Mouse (Mus musculus) splenic B cell, adult 2 months (primary cell): ENCODE results near the gene Ptpru.

Source experiments
- DNase-seq: peaks from one replicate; pipeline ENCODE4 v3.0.0-alpha.2; 2011; ENCODE audit warnings: low read depth, low spot score
- H3K27me3 ChIP-seq: 2 replicates; pipeline ENCODE4 v1.6.1; 2012; ENCODE audit warnings: mild to moderate bottlenecking, low read length, moderate library complexity, mixed read lengths; ENCODE audit not compliant: control insufficient read depth, poor library complexity, insufficient read depth, severe bottlenecking
- H3K36me3 ChIP-seq: 2 replicates; pipeline ENCODE4 v1.6.1; 2012; ENCODE audit warnings: mild to moderate bottlenecking, low read length, moderate library complexity, mixed read lengths; ENCODE audit not compliant: control insufficient read depth, poor library complexity, insufficient read depth, severe bottlenecking

Gene Ptpru

DNA sequence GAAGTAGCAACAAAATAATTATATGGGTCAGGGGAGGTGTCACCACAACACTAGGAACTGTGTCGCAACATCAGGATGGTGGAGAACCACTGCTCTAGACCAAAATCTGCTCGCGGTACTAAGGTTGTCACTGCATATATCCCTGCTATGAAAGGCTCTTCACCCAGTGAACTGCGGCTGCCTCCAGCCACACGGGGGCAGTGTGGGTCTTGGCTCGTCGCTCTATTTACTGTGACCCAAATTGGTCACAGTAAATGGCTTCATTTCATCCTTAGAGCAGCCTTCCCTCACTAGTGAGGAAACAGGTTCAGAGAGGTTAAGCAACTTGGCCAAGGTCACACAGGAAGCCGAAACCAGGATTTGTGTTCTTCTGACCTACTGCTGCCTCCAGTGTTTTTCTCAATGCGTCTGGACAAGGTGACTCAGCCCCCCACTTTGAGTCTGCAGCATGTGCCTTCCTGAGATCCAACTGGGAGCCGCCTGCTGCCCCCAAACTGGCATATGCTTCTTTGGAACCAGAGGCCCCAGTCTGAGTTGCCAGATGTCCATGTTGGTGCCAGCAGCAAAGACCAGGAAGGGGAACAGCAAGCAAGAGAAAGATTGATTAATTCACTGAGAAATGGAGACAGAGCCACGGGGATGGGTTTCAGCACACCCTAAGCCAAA, 114.5 kb downstream of the Ptpru start:
- Histone ChIP-seq H3K27me3 (no peaks in the 10 kb centered on the region), H3K36me3 (no peaks in the 10 kb centered on the region)
- DNase-seq, result peak; percentile 43

DNA sequence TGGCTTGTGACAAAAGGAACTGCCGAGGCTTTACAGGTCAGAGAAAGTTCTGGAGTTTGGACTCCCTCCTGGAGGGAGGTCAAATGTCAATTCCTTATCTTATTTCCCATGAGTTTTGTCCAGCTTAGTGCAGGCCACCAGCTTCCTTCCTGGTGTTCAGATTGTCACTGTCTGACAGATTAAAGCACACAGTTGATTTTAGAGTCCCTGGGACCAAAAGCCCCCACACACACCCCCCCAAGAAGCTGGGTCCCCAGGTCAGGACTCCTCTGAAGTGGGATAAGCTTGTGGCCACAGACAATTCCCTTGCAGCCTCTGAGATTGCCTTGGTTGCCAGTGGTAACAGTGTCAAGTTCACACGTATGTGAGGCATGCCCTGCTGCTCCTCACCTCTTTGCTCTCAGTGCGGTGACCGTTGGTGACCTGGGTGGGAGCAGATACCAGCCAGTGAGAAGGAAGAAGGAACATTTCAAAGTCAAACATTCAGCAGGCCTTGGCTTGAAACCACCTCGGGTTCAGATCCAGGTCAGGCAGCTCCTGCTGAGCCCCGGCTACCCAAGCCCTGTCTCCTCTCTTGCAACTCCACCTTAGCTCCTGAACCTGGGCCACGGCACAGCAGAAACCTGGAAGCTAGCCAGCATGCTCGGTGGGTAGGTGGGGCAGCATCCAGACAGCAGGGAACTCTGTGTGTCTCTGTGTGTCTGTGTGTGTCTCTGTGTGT, 115.8 kb downstream of the Ptpru start:
- no peaks in the 10 kb centered on the region for H3K27me3 ChIP-seq
- DNase-seq, result no peak
- no peaks in the 10 kb centered on the region for H3K36me3 ChIP-seq

DNA sequence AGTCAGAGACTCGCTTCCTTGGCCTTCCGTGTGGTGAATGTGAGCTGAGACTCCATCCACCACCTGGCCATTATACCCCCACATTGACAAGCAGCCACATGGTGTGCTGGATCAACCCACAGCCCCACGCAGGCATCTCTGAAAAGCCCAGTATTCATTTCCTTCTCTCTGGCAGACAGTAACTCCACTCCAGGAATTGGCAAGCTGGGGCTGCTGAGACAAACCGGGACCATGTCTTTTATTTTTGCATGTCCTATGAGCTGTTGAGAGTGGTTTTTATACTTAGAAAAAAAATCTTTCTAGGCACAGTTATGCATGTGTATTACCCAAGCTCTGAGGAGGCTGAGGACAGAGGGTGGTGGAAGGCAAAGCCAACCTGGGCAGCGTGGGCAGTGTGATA, 118.9 kb downstream of the Ptpru start:
- DNase-seq, result no peak

More for the DNA sequence above, 118.9 kb downstream of the Ptpru start:
- no peaks in the 10 kb centered on the region for H3K36me3 ChIP-seq
- H3K27me3 ChIP-seq, result no peaks in the 10 kb centered on the region
